Mouse (Mus musculus) kidney, postnatal 0 days (tissue): Measurements from ENCODE around the gene Kmt5c. TPM values are rescaled to one million over a fixed set of nuclear protein-coding genes. Genes with fewer than 3 reads are reported as not detected.

Experiments used
- ATAC-seq: fragments of 200-750 bp; cut with Nextera tagmentation; replicated peaks from 2 replicates; pipeline ENCODE4 v1.8.0; 2017; ENCODE audit warnings: low read depth, moderate number of reproducible peaks, moderate TSS enrichment, moderate library complexity; ENCODE audit not compliant: low FRiP score
- DNase-seq: peaks from one replicate; pipeline ENCODE4 v3.0.0-alpha.2; 2016; ENCODE audit warnings: low spot score
- H3K27ac ChIP-seq: fragments of 300-500 bp; sonication (generic); 2 replicates; pipeline ENCODE4 v1.5.1; 2014; ENCODE audit warnings: mild to moderate bottlenecking
- H3K27me3 ChIP-seq: fragments of 300-500 bp; sonication (generic); 2 replicates; pipeline ENCODE4 v1.6.1; 2014; ENCODE audit warnings: low read length, mixed read lengths; ENCODE audit not compliant: insufficient read depth
- H3K36me3 ChIP-seq: fragments of 300-500 bp; sonication (generic); 2 replicates; pipeline ENCODE4 v1.6.1; 2014; ENCODE audit warnings: low read length, mixed read lengths; ENCODE audit not compliant: insufficient read depth
- H3K4me1 ChIP-seq: fragments of 300-500 bp; sonication (generic); replicated peaks from 2 replicates; pipeline ENCODE4 v1.6.1; 2014; ENCODE audit warnings: antibody characterized with exemption, low read length, mixed read lengths; ENCODE audit not compliant: insufficient read depth
- H3K4me2 ChIP-seq: fragments of 300-500 bp; sonication (generic); 2 replicates; pipeline ENCODE4 v1.6.1; 2014; ENCODE audit warnings: mild to moderate bottlenecking, low read length, moderate library complexity, mixed read lengths
- H3K4me3 ChIP-seq: fragments of 300-500 bp; sonication (generic); replicated peaks from 2 replicates; pipeline ENCODE4 v1.5.1; 2014; ENCODE audit warnings: low read depth, low read length
- H3K9ac ChIP-seq: fragments of 300-500 bp; sonication (generic); 2 replicates; pipeline ENCODE4 v1.6.1; 2014; ENCODE audit warnings: low read depth, low read length
- H3K9me3 ChIP-seq: fragments of 300-500 bp; sonication (generic); replicated peaks from 2 replicates; pipeline ENCODE4 v1.6.1; 2016; ENCODE audit warnings: low read length, inconsistent platforms, mixed read lengths
- CTCF ChIP-seq: IDR thresholded peaks from 2 replicates; pipeline ENCODE4 v1.5.1; 2016; ENCODE audit warnings: antibody characterized with exemption, low read depth, mild to moderate bottlenecking, moderate library complexity
- WGBS: fragments of 180-500 bp; shearing (Covaris S2); extraction: QIAGEN DNeasy Blood & Tissue Kit; methylation state at CpG from one replicate; pipeline ENCODE4 v1.1.7; 2014; 5-methylcytosine and 5-hydroxymethylcytosine counted together
- polyA plus RNA-seq: library from polyadenylated mRNA; unstranded; fragments of >200 nt; fragmentation: Nextera tagmentation; extraction: Ambion mirVana; gene quantifications from 2 replicates; pipeline ENCODE4 v1.2.1, GENCODE M21; 2015

Kmt5c gene
- polyA plus RNA-seq, 1 experiment from 2014 or later = 61.2 TPM

DNA sequence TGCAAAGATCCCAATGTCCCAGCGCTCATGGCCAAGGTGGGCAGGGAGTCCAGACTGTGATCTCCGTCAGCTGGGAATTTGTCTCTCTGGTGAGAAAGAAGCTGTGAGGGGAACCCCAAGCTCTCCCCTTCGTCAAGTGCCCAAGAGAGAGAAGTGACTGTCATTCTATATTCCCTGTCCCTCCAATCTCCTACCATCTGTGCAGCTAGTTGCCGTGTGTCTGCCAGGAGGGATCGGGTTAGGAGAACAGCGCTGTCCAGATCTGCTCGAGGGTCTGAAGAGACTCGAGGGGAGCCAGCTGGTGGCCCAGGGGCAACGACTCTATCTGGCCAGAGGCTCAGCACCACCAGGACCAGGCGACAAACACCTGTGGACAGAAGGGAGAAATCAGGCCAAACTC, 36.2 kb downstream of the Kmt5c start:
- Histone ChIP-seq H3K9ac (no peak overlapping the region), H3K4me1 (no peaks in the 10 kb centered on the region; the same call in 1 of the 2 replicates), H3K9me3 (no peaks in the 10 kb centered on the region), H3K4me3 (no peak overlapping the region), H3K4me2 (no peak overlapping the region), H3K36me3 (no peaks in the 10 kb centered on the region), H3K27ac (no peak overlapping the region), H3K27me3 (peaks cover 20% of the 10 kb centered on the region)
- no peak for ATAC-seq
- no peak for DNase-seq
- TF ChIP-seq CTCF = no peak
- 47% methylated on average over 10 of the region's 10 CpGs for WGBS

DNA sequence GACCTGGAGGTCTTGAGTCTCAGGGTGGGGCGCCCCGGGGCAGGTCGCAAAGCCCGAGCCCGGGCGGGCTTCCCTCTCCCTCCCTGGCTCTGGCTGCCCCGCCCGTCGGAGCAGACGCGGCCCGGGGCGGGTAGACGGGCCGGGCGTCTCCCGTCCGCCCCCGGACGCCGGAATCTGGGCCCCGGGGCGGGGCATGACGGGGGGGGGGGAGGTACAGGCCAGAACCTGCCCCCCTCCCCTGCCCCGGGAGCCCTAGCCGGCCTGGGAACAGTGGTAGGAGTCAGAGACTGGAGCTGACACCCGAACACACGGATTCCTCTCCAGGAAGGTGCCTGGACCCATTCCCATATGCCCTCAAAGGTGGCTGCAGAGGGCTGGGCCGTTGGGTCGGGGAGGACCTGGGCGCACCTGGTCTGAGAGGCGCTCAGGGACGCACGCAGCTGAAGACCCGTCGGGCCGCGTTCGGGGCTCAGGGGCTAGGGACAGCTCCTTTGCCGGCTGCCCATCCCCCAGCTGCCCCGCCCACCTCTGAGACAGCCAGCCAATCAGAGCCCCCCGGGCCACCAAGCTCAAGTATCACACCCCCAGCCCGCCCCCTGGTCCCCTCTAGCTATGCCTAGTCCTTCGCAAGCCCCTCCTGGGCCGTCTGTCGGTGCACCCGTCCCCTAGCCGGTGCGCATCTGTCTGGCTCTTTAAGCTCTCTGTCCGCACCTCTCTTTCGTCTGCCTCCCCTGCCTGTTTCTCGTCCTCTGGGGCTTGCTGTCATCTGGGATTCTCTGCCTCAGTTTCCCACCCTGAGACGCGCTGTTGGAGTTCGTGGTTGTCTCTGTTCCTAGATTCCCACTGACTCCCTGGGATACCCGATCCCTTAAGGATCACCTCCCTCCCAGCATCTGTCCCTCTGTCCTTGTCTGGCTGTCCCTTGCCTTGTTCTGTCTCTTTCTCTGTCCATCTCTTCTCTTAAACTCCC, 37.2 kb downstream of the Kmt5c start:
- Histone ChIP-seq H3K36me3 (no peaks in the 10 kb centered on the region), H3K4me1 (no peaks in the 10 kb centered on the region; the same call in 1 of the 2 replicates), H3K27me3 (peaks cover 20% of the 10 kb centered on the region), H3K4me2 (peak overlapping the region; percentile 65), H3K9ac (peak overlapping the region; percentile 46; the same call in 1 of the 2 replicates), H3K9me3 (no peaks in the 10 kb centered on the region), H3K27ac (no peak overlapping the region), H3K4me3 (peak overlapping the region; percentile 35)
- TF ChIP-seq CTCF = no peak
- WGBS = 1% methylated on average over 42 of the region's 56 CpGs
- DNase-seq (peak; percentile 75), ATAC-seq (peak; percentile 70)

DNA sequence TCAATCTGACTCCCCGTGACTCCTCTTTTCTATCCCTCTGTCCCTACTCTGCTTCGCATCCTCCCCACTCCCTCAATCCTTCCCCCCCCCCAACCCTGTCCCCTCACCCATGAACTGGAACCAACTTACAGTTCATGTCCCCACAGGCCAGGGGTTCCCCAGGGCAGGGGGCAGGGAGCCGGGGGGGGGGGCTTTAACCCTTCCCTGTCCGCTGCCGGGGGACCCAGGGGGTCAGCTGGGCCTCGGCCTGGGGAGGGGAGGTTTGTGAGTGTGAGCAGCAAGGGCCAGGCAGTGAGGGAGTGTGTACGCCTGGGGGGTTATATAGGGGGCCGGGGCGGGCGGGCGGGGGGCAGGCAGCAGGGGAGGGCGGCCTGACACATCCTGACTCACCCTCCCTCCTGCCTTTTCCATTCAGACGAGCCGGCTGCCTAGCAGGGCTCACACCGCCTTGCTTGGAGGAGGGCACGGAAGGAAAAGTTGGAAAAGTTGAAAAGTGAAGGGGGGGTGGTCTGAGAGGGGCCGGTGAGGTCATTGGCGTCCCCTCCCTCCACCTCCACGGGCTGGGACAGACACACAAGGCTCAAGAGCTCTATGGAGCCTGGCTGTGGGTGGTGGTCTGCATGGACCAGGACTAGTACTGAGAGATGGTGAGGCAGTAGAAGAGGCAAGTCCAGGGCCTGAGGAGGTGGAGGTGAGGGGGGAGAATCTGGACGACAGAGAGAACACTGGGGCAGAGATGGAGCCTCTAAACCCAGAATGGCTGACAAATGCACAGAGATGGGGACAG, 38.1 kb downstream of the Kmt5c start:
- no peak for DNase-seq
- Histone ChIP-seq H3K27ac (no peak overlapping the region), H3K4me1 (no peaks in the 10 kb centered on the region; the same call in 1 of the 2 replicates), H3K4me3 (no peak overlapping the region), H3K4me2 (peak overlapping the region; percentile 65; the same call in 1 of the 2 replicates), H3K9me3 (no peaks in the 10 kb centered on the region), H3K36me3 (no peaks in the 10 kb centered on the region), H3K27me3 (peaks cover 20% of the 10 kb centered on the region), H3K9ac (no peak overlapping the region)
- 6% methylated on average over 19 of the region's 20 CpGs for WGBS
- TF ChIP-seq CTCF = no peak
- 0 out of 2 replicates have a peak, but pooled peaks have one; percentile 9 for ATAC-seq

- Histone ChIP-seq H3K9ac (no peak overlapping the region), H3K4me3 (no peak overlapping the region), H3K27ac (no peak overlapping the region), H3K36me3 (no peaks in the 10 kb centered on the region), H3K27me3 (peaks cover 20% of the 10 kb centered on the region), H3K4me2 (no peak overlapping the region), H3K9me3 (no peaks in the 10 kb centered on the region), H3K4me1 (no peaks in the 10 kb centered on the region; the same call in 1 of the 2 replicates)
- TF ChIP-seq CTCF = no peak
- DNase-seq (no peak), ATAC-seq (no peak)
- WGBS = 30% methylated on average over 5 of the region's 5 CpGs
These were observed 40.0 kb downstream of the Kmt5c start for GRCm38 (mm10) chr7:4779921-4780320.

DNA sequence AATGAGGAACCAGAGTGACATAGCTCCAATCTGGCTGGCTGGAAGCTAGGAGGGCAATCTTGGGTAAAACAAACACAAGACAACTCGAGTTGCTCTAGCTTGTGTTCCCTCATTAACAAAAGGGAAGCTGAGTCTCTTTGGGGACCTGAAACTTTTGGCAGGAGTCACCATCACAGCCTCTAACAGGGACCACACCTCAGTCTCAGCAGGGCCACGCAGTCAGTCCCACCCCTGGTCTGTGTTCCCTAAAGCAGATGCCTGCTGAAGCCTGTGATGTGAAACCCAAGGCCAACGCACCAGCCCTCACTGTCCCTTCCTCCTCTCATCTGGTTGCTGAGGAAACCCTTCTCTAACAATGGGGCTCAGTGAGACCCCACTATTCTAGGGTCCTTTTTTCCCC, 42.2 kb downstream of the Kmt5c start:
- no peak for ATAC-seq
- no peaks in the 10 kb centered on the region for H3K36me3 ChIP-seq

GRCm38 (mm10) chr7:4782759-4783158, 42.8 kb downstream of the Kmt5c start, which contains the start of the genes Il11 and Tmem190:
Il11 (minus strand) TSS chr7:4782859.
Tmem190 (plus strand) TSS chr7:4782937.
- no peak for ATAC-seq
- Histone ChIP-seq H3K36me3 (no peaks in the 10 kb centered on the region), H3K4me3 (no peak within 1 kb of the TSS), H3K4me2 (no peak within 1 kb of the TSS), H3K9me3 (no peaks in the 10 kb centered on the region), H3K27ac (no peak within 1 kb of the TSS), H3K27me3 (0 out of 2 replicates have a peak, but pooled peaks cover 2% of the 10 kb centered on the region), H3K4me1 (no peaks in the 10 kb centered on the region; the same call in 1 of the 2 replicates), H3K9ac (no peak within 1 kb of the TSS)
- no peak for TF ChIP-seq CTCF
- 80% methylated on average over 2 of the region's 2 CpGs for WGBS
- DNase-seq = no peak

More for the DNA sequence above, 42.2 kb downstream of the Kmt5c start:
- peaks cover 9% of the 10 kb centered on the region; the same call in 1 of the 2 replicates for H3K27me3 ChIP-seq
- H3K9ac ChIP-seq = no peak overlapping the region
- no peak overlapping the region for H3K27ac ChIP-seq
- no peaks in the 10 kb centered on the region for H3K9me3 ChIP-seq
- 54% methylated on average over 3 of the region's 3 CpGs for WGBS
- H3K4me1 ChIP-seq = no peaks in the 10 kb centered on the region; the same call in 1 of the 2 replicates
- no peak for TF ChIP-seq CTCF
- H3K4me3 ChIP-seq = no peak overlapping the region
- no peak overlapping the region for H3K4me2 ChIP-seq
- DNase-seq = no peak
